Mouse (Mus musculus) liver, embryonic 16.5 days (tissue): ENCODE measurements around the gene Scly. TPM values are rescaled to one million over a fixed set of nuclear protein-coding genes. Genes with fewer than 3 reads are reported as not detected.
A peak's percentile ranks its signal among the peaks of the same experiment; 100 is the strongest.

ENCODE experiments used
- ATAC-seq: fragments of 200-750 bp; cut with Nextera tagmentation; 2 replicates; pipeline ENCODE4 v1.8.0; 2017; ENCODE audit warnings: low read depth, mild to moderate bottlenecking, moderate number of reproducible peaks, moderate library complexity
- H3K27ac ChIP-seq: fragments of 300-500 bp; sonication (generic); 2 replicates; pipeline ENCODE4 v1.5.1; 2014; ENCODE audit warnings: mild to moderate bottlenecking, low read length
- H3K27me3 ChIP-seq: fragments of 300-500 bp; sonication (generic); 2 replicates; pipeline ENCODE4 v1.6.1; 2014; ENCODE audit warnings: low read depth, low read length, mixed read lengths; ENCODE audit not compliant: control insufficient read depth, insufficient read depth
- H3K36me3 ChIP-seq: fragments of 300-500 bp; sonication (generic); 2 replicates; pipeline ENCODE4 v1.6.1; 2014; ENCODE audit warnings: mild to moderate bottlenecking; ENCODE audit not compliant: control insufficient read depth, insufficient read depth
- H3K4me1 ChIP-seq: fragments of 300-500 bp; sonication (generic); 2 replicates; pipeline ENCODE4 v1.6.1; 2014; ENCODE audit warnings: low read depth, low read length, mixed read lengths; ENCODE audit not compliant: control insufficient read depth
- H3K4me2 ChIP-seq: fragments of 300-500 bp; sonication (generic); 2 replicates; pipeline ENCODE4 v1.6.1; 2014; ENCODE audit warnings: low read depth, low read length, mixed read lengths
- H3K4me3 ChIP-seq: fragments of 300-500 bp; sonication (generic); 2 replicates; pipeline ENCODE4 v1.5.1; 2014; ENCODE audit warnings: low read depth, mild to moderate bottlenecking, low read length
- H3K9ac ChIP-seq: fragments of 300-500 bp; sonication (generic); 2 replicates; pipeline ENCODE4 v1.6.1; 2014; ENCODE audit warnings: low read depth, low read length
- H3K9me3 ChIP-seq: fragments of 300-500 bp; sonication (generic); replicated peaks from 2 replicates; pipeline ENCODE4 v1.6.1; 2016; ENCODE audit warnings: low read length; ENCODE audit not compliant: control insufficient read depth
- WGBS: fragments of 180-500 bp; shearing (Covaris S2); extraction: QIAGEN DNeasy Blood & Tissue Kit; methylation state at CpG from one replicate; pipeline ENCODE4 v1.1.7; 2014; ENCODE audit not compliant: insufficient replicate concordance; 5-methylcytosine and 5-hydroxymethylcytosine counted together
- polyA plus RNA-seq: library from polyadenylated mRNA; unstranded; fragments of >200 nt; fragmentation: Nextera tagmentation; extraction: Ambion mirVana; gene quantifications from 2 replicates; pipeline ENCODE4 v1.2.1, GENCODE M21; 2015

The Scly gene
- polyA plus RNA-seq, 1 experiment from 2014 or later, result 33.4 TPM

DNA sequence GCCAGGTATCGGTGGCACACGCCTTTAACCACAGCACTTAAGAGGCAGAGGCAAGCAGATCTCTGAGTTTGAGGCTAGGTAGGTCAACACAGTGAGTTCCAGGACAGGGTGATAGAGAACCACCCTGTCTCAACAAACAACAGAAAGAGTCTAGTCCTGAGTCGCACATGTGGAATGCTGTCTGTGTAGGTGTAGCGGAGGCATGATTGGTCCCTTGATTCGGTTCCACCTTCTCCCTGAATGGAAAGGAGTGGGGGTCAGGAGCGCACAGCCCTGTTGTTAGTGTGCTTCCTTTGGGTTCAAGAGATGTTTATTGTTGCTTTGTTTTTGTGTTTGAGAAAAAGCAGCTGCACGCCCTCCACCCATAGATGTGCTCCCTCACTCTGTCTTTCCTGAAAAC, 35.6 kb upstream of the Scly start:
- peaks cover 8% of the 10 kb centered on the region for H3K36me3 ChIP-seq
- no peaks in the 10 kb centered on the region for H3K27me3 ChIP-seq
- no peak overlapping the region for H3K9ac ChIP-seq
- no peak overlapping the region for H3K4me3 ChIP-seq
- no peak for ATAC-seq
- H3K4me2 ChIP-seq, result no peak overlapping the region
- H3K27ac ChIP-seq, result no peak overlapping the region
- 86% methylated on average over 7 of the region's 7 CpGs for WGBS
- H3K4me1 ChIP-seq, result peaks cover 3% of the 10 kb centered on the region
- H3K9me3 ChIP-seq, result no peaks in the 10 kb centered on the region

DNA sequence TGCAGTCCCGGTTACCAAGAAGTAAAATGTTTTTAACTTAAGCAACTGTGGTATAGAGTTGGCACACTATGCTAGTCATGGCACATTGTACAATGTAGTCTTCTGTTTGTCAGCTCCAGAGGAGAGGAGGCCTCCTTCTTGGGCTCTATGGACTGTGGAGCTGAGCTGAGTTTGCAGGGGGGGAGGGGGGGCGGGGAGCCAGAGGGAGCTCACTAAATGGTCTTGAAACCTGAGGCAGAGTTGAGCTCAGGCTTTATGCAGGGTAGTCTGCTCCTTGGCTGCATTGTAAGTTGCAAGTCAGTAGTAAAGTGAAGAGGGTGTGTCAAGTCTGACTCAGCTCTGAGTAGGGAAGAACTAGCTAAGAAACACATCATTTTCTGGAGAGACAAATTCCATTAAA, 25.9 kb upstream of the Scly start:
- no peaks in the 10 kb centered on the region for H3K27me3 ChIP-seq
- 93% methylated on average over 2 of the region's 2 CpGs for WGBS
- H3K9ac ChIP-seq, result no peak overlapping the region
- H3K4me1 ChIP-seq, result no peaks in the 10 kb centered on the region; the same call in 1 of the 2 replicates
- H3K9me3 ChIP-seq, result no peaks in the 10 kb centered on the region
- H3K27ac ChIP-seq, result no peak overlapping the region
- H3K4me2 ChIP-seq, result no peak overlapping the region
- no peak overlapping the region for H3K4me3 ChIP-seq
- peaks cover 11% of the 10 kb centered on the region for H3K36me3 ChIP-seq
- 0 out of 2 replicates have a peak, but pooled peaks have one; percentile 32 for ATAC-seq

DNA sequence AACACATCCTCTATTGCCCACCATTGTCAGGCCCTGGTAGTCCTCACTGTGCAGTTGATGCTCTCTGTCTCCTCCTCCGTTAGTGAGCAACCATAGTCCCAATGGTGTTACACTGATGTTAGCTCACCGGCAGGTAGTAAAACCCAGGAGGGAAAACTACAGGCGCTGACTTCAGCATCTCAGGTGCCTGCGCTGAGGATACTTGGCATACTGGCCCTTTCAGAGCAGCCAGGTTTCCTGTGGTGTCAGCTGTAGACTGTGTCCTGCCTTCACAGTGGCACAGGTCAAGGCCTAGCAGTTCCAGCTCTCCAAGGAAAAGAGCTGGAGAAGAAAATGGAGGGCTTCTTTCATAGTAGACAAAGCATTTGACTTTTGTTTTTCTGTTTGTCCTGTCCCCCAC, 21.6 kb upstream of the Scly start:
- no peak overlapping the region for H3K4me3 ChIP-seq
- 80% methylated on average over 4 of the region's 4 CpGs for WGBS
- H3K9me3 ChIP-seq, result no peaks in the 10 kb centered on the region
- no peak overlapping the region for H3K27ac ChIP-seq
- H3K4me1 ChIP-seq, result peaks cover 3% of the 10 kb centered on the region; the same call in 1 of the 2 replicates
- ATAC-seq, result no peak
- no peaks in the 10 kb centered on the region for H3K27me3 ChIP-seq
- no peak overlapping the region for H3K9ac ChIP-seq
- H3K36me3 ChIP-seq, result peaks cover 25% of the 10 kb centered on the region
- H3K4me2 ChIP-seq, result no peak overlapping the region

DNA sequence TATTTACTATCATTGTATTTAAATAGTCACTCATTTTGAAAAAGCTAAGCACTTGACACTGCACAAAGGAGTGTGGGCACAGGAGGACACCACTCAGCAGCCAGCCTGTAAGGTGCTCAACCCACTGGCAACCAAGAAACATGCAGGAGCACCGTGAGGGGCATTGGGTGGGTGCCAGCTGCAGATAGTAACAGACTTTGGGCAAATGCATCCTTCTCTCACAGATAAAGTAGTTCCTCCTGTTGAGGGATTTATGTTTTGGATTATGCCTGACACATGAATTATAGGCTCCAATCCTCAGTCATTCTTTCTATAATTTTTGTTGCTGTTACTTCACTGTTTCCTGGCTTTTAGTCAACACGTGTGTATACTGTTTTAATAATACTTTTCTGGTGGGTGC, 20.7 kb upstream of the Scly start:
- peaks cover 25% of the 10 kb centered on the region for H3K36me3 ChIP-seq
- no peak overlapping the region for H3K4me3 ChIP-seq
- WGBS, result 56% methylated on average over 2 of the region's 2 CpGs
- H3K27ac ChIP-seq, result no peak overlapping the region
- no peaks in the 10 kb centered on the region for H3K27me3 ChIP-seq
- H3K4me2 ChIP-seq, result no peak overlapping the region
- H3K9me3 ChIP-seq, result no peaks in the 10 kb centered on the region
- peaks cover 3% of the 10 kb centered on the region; the same call in 1 of the 2 replicates for H3K4me1 ChIP-seq
- H3K9ac ChIP-seq, result no peak overlapping the region
- ATAC-seq, result no peak

DNA sequence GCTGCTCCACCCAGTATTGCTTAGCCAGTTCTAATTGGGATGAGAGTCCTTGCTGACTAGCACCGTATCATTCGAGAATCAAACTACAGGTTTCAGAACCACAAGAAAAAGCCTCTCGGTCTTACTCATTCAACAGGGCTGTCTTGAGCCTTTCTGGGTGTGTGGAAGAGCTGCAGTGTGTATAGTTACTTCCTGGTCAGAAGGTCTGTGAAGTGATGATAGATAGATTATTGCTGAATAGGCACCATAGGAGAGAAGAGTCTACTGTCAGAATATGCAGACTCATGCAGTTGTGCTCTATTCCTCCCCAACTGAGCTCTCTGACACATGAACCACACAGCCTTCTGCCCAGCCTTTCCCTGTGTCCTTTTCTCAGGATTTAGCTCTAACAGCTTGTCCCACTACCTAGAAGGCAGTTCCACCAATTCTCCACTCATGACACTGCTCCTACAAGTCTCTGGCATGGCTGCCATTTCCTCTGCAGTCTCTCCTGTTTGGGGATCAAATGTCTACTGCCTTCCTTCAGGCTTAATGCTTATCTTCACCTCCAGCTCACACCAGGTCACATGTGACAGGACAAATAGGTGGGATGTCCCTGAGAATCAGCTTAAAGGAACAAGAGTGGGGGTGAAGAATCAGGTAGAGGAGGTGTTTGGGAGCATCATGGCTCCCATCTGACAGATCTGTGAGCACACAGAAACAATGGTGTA, 19.6 kb upstream of the Scly start:
- H3K36me3 ChIP-seq, result peaks cover 25% of the 10 kb centered on the region
- peaks cover 3% of the 10 kb centered on the region; the same call in 1 of the 2 replicates for H3K4me1 ChIP-seq
- peak overlapping the region; percentile 73 for H3K27ac ChIP-seq
- H3K9ac ChIP-seq, result no peak overlapping the region
- H3K27me3 ChIP-seq, result no peaks in the 10 kb centered on the region
- H3K4me2 ChIP-seq, result no peak overlapping the region
- no peaks in the 10 kb centered on the region for H3K9me3 ChIP-seq
- ATAC-seq, result peak; percentile 85
- H3K4me3 ChIP-seq, result no peak overlapping the region
- WGBS, result 75% methylated on average over 3 of the region's 3 CpGs

DNA sequence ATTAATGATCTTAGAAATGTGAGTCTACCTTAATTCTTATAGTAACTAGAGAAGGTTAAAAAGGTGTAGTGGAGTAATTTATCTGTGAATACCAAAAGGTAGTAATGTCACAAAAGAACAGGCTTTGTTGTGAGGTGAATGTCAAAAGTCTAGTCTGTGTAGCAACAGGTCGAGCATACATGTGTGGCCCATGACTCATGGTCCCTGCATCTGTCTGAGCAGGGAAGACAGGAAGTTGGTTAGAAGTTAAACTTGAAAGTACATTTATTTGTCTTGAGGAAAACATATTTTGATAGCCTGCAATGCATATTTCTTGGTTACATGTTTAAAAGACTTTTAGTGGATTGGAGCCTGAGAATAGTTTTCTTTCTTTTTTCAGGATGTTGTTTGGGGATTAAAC, 19.0 kb upstream of the Scly start:
- peak overlapping the region; percentile 73 for H3K27ac ChIP-seq
- no peak overlapping the region for H3K4me3 ChIP-seq

DNA sequence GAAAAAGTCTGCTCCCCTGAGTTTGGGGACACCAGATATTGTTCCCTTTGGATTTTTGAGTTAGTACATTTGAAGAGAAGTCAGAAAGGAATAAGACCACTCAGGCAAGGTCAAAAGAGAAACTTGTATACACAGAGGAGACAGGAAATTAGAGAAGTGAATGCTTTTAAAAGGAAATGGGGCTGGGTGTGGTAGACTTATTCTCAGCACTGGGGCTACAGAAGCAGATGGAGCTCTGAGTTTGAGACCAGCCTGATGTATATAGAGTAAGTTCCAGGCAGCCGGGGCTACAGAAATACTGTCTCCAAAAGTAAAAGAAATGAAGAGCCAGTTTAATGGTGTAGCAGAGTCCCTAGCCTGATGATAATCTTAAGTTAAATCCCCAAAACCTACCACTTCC, 15.6 kb upstream of the Scly start:
- Histone ChIP-seq H3K4me1 (peaks cover 3% of the 10 kb centered on the region; the same call in 1 of the 2 replicates), H3K9ac (no peak overlapping the region), H3K9me3 (no peaks in the 10 kb centered on the region), H3K4me3 (no peak overlapping the region), H3K27me3 (no peaks in the 10 kb centered on the region), H3K27ac (no peak overlapping the region), H3K4me2 (no peak overlapping the region), H3K36me3 (peaks cover 23% of the 10 kb centered on the region)
- 67% methylated on average over 1 of the region's 1 CpGs for WGBS
- no peak for ATAC-seq

More for the DNA sequence above, 19.0 kb upstream of the Scly start:
- Histone ChIP-seq H3K9ac (no peak overlapping the region), H3K4me1 (peaks cover 3% of the 10 kb centered on the region; the same call in 1 of the 2 replicates), H3K9me3 (no peaks in the 10 kb centered on the region), H3K4me2 (no peak overlapping the region), H3K27me3 (no peaks in the 10 kb centered on the region), H3K36me3 (peaks cover 25% of the 10 kb centered on the region)
- WGBS, result 72% methylated on average over 1 of the region's 1 CpGs
- no peak for ATAC-seq

DNA sequence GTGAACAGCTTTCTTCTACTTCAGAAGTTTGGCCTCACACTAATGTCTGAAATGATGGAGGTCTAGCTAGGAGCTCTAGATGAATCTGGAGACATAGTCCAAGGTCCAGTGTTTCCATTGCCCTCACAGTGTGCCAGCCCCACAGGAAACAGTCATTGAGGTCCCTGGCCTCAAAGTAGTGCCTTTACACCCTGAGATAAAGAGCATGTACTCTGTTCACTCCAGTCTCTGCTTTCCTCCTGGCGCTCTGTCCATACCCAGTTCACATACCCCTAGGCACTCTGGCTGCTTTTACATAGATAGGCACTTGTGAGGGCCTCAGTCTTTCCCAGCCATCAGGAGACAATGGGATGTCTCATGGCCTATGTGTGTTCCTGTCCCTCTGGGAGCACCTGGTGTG, 8.8 kb upstream of the Scly start:
- no peaks in the 10 kb centered on the region for H3K9me3 ChIP-seq
- H3K36me3 ChIP-seq, result peaks cover 9% of the 10 kb centered on the region; the same call in 1 of the 2 replicates
- H3K4me2 ChIP-seq, result no peak overlapping the region
- no peak for ATAC-seq
- no peak overlapping the region for H3K4me3 ChIP-seq
- no peak overlapping the region for H3K9ac ChIP-seq
- H3K27ac ChIP-seq, result no peak overlapping the region
- no peaks in the 10 kb centered on the region for H3K4me1 ChIP-seq
- no peaks in the 10 kb centered on the region for H3K27me3 ChIP-seq
- WGBS, result 82% methylated on average over 1 of the region's 1 CpGs

DNA sequence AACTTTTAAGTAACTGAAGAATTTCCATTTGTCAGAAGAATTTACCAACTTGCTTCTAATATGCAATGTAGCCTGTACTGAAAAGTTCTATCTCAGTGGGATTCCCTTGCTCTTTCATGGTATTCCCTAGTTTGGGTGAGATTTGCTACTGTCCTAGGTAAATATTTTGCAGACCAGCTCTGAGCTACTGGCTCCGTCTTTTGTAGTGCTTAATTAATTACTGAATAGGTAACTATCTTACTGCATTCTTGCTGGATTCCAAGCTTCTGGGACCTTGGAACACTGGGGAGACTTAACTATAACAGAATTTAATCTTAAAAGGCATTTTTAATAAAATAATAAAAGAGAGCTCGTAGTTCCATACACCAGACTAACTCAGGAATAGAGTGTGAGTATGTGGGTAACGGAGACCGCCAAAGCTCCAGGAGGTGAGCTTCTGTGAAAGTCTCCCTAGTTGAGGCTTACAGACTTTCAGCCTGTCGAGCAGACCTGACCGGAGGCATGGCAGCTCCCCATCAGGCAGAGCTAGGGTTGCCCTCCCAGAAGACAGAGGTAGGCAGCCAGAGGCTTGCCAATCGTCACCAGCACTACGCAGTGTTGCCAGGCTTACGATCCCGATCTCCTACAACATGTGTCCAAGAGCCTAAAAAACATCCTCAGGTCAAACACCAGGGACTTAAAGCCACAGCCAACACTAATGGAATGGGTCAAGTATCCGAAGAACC, 5.9 kb upstream of the Scly start:
- H3K27ac ChIP-seq, result no peak overlapping the region
- no peaks in the 10 kb centered on the region for H3K4me1 ChIP-seq
- H3K4me2 ChIP-seq, result no peak overlapping the region
- no peaks in the 10 kb centered on the region for H3K9me3 ChIP-seq
- no peak overlapping the region for H3K4me3 ChIP-seq
- H3K27me3 ChIP-seq, result no peaks in the 10 kb centered on the region
- WGBS, result 88% methylated on average over 11 of the region's 11 CpGs
- no peaks in the 10 kb centered on the region for H3K36me3 ChIP-seq
- H3K9ac ChIP-seq, result no peak overlapping the region
- no peak for ATAC-seq
